Mouse (Mus musculus) thymus, adult 2 months (tissue): ENCODE results near the gene Chpf. TPM values are rescaled to one million over a fixed set of nuclear protein-coding genes. Genes with fewer than 3 reads are reported as not detected.

ENCODE experiments used
- DNase-seq: peaks from one replicate; pipeline ENCODE4 v3.0.0; 2021
- H3K27ac ChIP-seq: fragments of 200-500 bp; 2 replicates; pipeline ENCODE4 v1.5.1; 2012; ENCODE audit warnings: low read length, control low read depth; ENCODE audit not compliant: control insufficient read depth, insufficient read depth
- H3K27me3 ChIP-seq: fragments of 200-500 bp; 2 replicates; pipeline ENCODE4 v1.6.1; 2012; ENCODE audit warnings: mild to moderate bottlenecking, low read length, moderate library complexity, mixed read lengths; ENCODE audit not compliant: control insufficient read depth, insufficient read depth
- H3K36me3 ChIP-seq: fragments of 200-500 bp; 2 replicates; pipeline ENCODE4 v1.6.1; 2012; ENCODE audit warnings: mild to moderate bottlenecking, low read length, moderate library complexity; ENCODE audit not compliant: control insufficient read depth, insufficient read depth
- H3K4me1 ChIP-seq: fragments of 200-500 bp; replicated peaks from 2 replicates; pipeline ENCODE4 v1.6.1; 2012; ENCODE audit warnings: low read length; ENCODE audit not compliant: control insufficient read depth, insufficient read depth
- H3K4me3 ChIP-seq: fragments of 200-500 bp; 2 replicates; pipeline ENCODE4 v1.5.1; 2012; ENCODE audit warnings: mild to moderate bottlenecking, low read length, control low read depth, moderate library complexity; ENCODE audit not compliant: control insufficient read depth, insufficient read depth
- CTCF ChIP-seq: fragments of 200-500 bp; IDR thresholded peaks from 2 replicates; pipeline ENCODE4 v1.5.1; 2012; ENCODE audit warnings: mild to moderate bottlenecking, control low read depth, low read length, moderate library complexity, borderline replicate concordance; ENCODE audit not compliant: control insufficient read depth, poor library complexity, insufficient read depth; ENCODE audit errors: extremely low read depth
- POLR2A ChIP-seq: fragments of 200-500 bp; IDR thresholded peaks from 2 replicates; pipeline ENCODE4 v1.6.1; 2012; ENCODE audit warnings: mild to moderate bottlenecking, low read length, control low read depth, moderate library complexity; ENCODE audit not compliant: control insufficient read depth, poor library complexity, insufficient read depth; ENCODE audit errors: extremely low read depth
- WGBS: fragments of 180-500 bp; shearing (Covaris S2); methylation state at CpG from one replicate; pipeline ENCODE4 v1.1.7; 2018; 5-methylcytosine and 5-hydroxymethylcytosine counted together
- polyA plus RNA-seq: library from polyadenylated mRNA; depleted of rRNA; stranded (reverse); fragments of >200 nt; gene quantifications from 2 replicates; pipeline ENCODE4 v1.2.3, GENCODE M21; 2012

Chpf gene
- polyA plus RNA-seq, 1 experiment = 43.7 TPM

GRCm38 (mm10) chr1:75516703-75517380 lies 37.7 kb upstream of the Chpf start:
- H3K4me1 ChIP-seq = no peaks in the 10 kb centered on the region
- no peaks in the 10 kb centered on the region for H3K27me3 ChIP-seq
- no peak overlapping the region for H3K27ac ChIP-seq
- no peak overlapping the region for H3K4me3 ChIP-seq
- DNase-seq = no peak
- no peaks in the 10 kb centered on the region for H3K36me3 ChIP-seq
- 85% methylated on average over 15 of the region's 15 CpGs for WGBS
- no peak for TF ChIP-seq POLR2A
- TF ChIP-seq CTCF = no peak

- no peaks in the 10 kb centered on the region; the same call in 1 of the 2 replicates for H3K4me1 ChIP-seq
- H3K36me3 ChIP-seq = no peaks in the 10 kb centered on the region
- DNase-seq = no peak
- 91% methylated on average over 3 of the region's 3 CpGs for WGBS
- H3K27me3 ChIP-seq = peaks cover 2% of the 10 kb centered on the region; the same call in 1 of the 2 replicates
- no peak for TF ChIP-seq POLR2A
- TF ChIP-seq CTCF = no peak
- no peak overlapping the region for H3K4me3 ChIP-seq
- H3K27ac ChIP-seq = no peak overlapping the region
Observed at GRCm38 (mm10) chr1:75512550-75512949, 33.4 kb upstream of the Chpf start.

- Histone ChIP-seq H3K4me1 (no peaks in the 10 kb centered on the region; the same call in 1 of the 2 replicates), H3K36me3 (no peaks in the 10 kb centered on the region), H3K4me3 (no peak overlapping the region), H3K27me3 (peaks cover 3% of the 10 kb centered on the region; the same call in 1 of the 2 replicates), H3K27ac (no peak overlapping the region)
- no peak for DNase-seq
- TF ChIP-seq CTCF = no peak
- TF ChIP-seq POLR2A = no peak
- WGBS = 93% methylated on average over 4 of the region's 4 CpGs
Observed at GRCm38 (mm10) chr1:75511437-75512210, 32.5 kb upstream of the Chpf start.

- peaks cover 9% of the 10 kb centered on the region for H3K4me1 ChIP-seq
- no peak for DNase-seq
- TF ChIP-seq CTCF = no peak
- TF ChIP-seq POLR2A = no peak
- no peaks in the 10 kb centered on the region for H3K36me3 ChIP-seq
- no peak overlapping the region for H3K27ac ChIP-seq
- peaks cover 15% of the 10 kb centered on the region; the same call in 1 of the 2 replicates for H3K27me3 ChIP-seq
- H3K4me3 ChIP-seq = no peak overlapping the region
- 57% methylated on average over 5 of the region's 5 CpGs for WGBS
Observed at GRCm38 (mm10) chr1:75510154-75510553, 31.0 kb upstream of the Chpf start.

- H3K27ac ChIP-seq = no peak overlapping the region
- 88% methylated on average over 20 of the region's 20 CpGs for WGBS
- no peaks in the 10 kb centered on the region for H3K36me3 ChIP-seq
- TF ChIP-seq CTCF = no peak
- TF ChIP-seq POLR2A = no peak
- H3K27me3 ChIP-seq = peaks cover 18% of the 10 kb centered on the region; the same call in 1 of the 2 replicates
- H3K4me3 ChIP-seq = no peak overlapping the region
- no peak for DNase-seq
- peaks cover 10% of the 10 kb centered on the region for H3K4me1 ChIP-seq
Observed at GRCm38 (mm10) chr1:75509586-75509985, 30.5 kb upstream of the Chpf start.

- H3K4me3 ChIP-seq = peak within 1 kb of the TSS; percentile 41
- no peak for DNase-seq
- H3K27ac ChIP-seq = no peak within 1 kb of the TSS
- H3K4me1 ChIP-seq = peaks cover 10% of the 10 kb centered on the region
- peaks cover 18% of the 10 kb centered on the region; the same call in 1 of the 2 replicates for H3K27me3 ChIP-seq
- H3K36me3 ChIP-seq = no peaks in the 10 kb centered on the region
- no peak for TF ChIP-seq POLR2A
- no peak for TF ChIP-seq CTCF
- 95% methylated on average over 10 of the region's 10 CpGs for WGBS
Observed at GRCm38 (mm10) chr1:75507006-75507405, 27.9 kb upstream of the Chpf start, which contains the start of gene Inha. Gene Inha (plus strand): TSS chr1:75507077.
